Mouse (Mus musculus) liver, postnatal 0 days (tissue): ENCODE results near the gene Psph. TPM values are rescaled to one million over a fixed set of nuclear protein-coding genes. Genes with fewer than 3 reads are reported as not detected.

Experiments used
- ATAC-seq: fragments of 200-750 bp; cut with Nextera tagmentation; 2 replicates; pipeline ENCODE4 v1.8.0; 2017; ENCODE audit warnings: mild to moderate bottlenecking, moderate library complexity
- DNase-seq: peaks from one replicate; pipeline ENCODE4 v3.0.0-alpha.2; 2016
- H3K27ac ChIP-seq: fragments of 300-500 bp; sonication (generic); 2 replicates; pipeline ENCODE4 v1.5.1; 2014; ENCODE audit warnings: antibody characterized with exemption, moderate library complexity, mild to moderate bottlenecking, low read depth
- H3K27me3 ChIP-seq: fragments of 300-500 bp; sonication (generic); 2 replicates; pipeline ENCODE4 v1.6.1; 2014; ENCODE audit warnings: low read length, control low read depth, mixed read lengths; ENCODE audit not compliant: insufficient read depth
- H3K36me3 ChIP-seq: fragments of 300-500 bp; sonication (generic); replicated peaks from 2 replicates; pipeline ENCODE4 v1.6.1; 2014; ENCODE audit warnings: mild to moderate bottlenecking, control low read depth, low read length, moderate library complexity, mixed read lengths; ENCODE audit not compliant: insufficient read depth
- H3K4me1 ChIP-seq: fragments of 300-500 bp; sonication (generic); 2 replicates; pipeline ENCODE4 v1.6.1; 2014; ENCODE audit warnings: antibody characterized with exemption, mild to moderate bottlenecking, control low read depth; ENCODE audit not compliant: insufficient read depth
- H3K4me2 ChIP-seq: fragments of 300-500 bp; sonication (generic); 2 replicates; pipeline ENCODE4 v1.6.1; 2014; ENCODE audit warnings: low read depth, mild to moderate bottlenecking, low read length, moderate library complexity, mixed read lengths
- H3K4me3 ChIP-seq: fragments of 300-500 bp; sonication (generic); 2 replicates; pipeline ENCODE4 v1.5.1; 2014; ENCODE audit warnings: low read depth, low read length
- H3K9ac ChIP-seq: fragments of 300-500 bp; sonication (generic); replicated peaks from 2 replicates; pipeline ENCODE4 v1.6.1; 2014; ENCODE audit warnings: mild to moderate bottlenecking, moderate library complexity
- H3K9me3 ChIP-seq: fragments of 300-500 bp; sonication (generic); 2 replicates; pipeline ENCODE4 v1.6.1; 2016; ENCODE audit warnings: mild to moderate bottlenecking, control low read depth, low read length, mixed read lengths
- CTCF ChIP-seq: sonication (generic); IDR thresholded peaks from 2 replicates; pipeline ENCODE4 v1.5.1; 2016; ENCODE audit warnings: antibody characterized with exemption, low read depth
- EP300 ChIP-seq: IDR thresholded peaks from 2 replicates; pipeline ENCODE4 v1.6.1; 2016; ENCODE audit warnings: antibody characterized with exemption, low read depth, mild to moderate bottlenecking
- WGBS: fragments of 180-500 bp; shearing (Covaris S2); extraction: QIAGEN DNeasy Blood & Tissue Kit; methylation state at CpG from one replicate; pipeline ENCODE4 v1.1.7; 2014; ENCODE audit not compliant: insufficient replicate concordance; 5-methylcytosine and 5-hydroxymethylcytosine counted together
- polyA plus RNA-seq: library from polyadenylated mRNA; unstranded; fragments of >200 nt; fragmentation: Nextera tagmentation; extraction: Ambion mirVana; gene quantifications from 2 replicates; pipeline ENCODE4 v1.2.1, GENCODE M21; 2015

Gene Psph
- polyA plus RNA-seq, 1 experiment from 2014 or later, result 20.5 TPM

GRCm38 (mm10) chr5:129724834-129725773 lies 62.1 kb downstream of the Psph start, which contains the start of gene Nipsnap2:
Gene Nipsnap2 (plus strand): TSS chr5:129725063.
- ATAC-seq (peak; percentile 90), DNase-seq (peak; percentile 93)
- peak within 1 kb of the TSS; percentile 95 for H3K9ac ChIP-seq
- H3K4me1 ChIP-seq, result peaks cover 35% of the 10 kb centered on the region
- 0 out of 2 replicates have a peak, but pooled peaks cover 1% of the 10 kb centered on the region for H3K36me3 ChIP-seq
- WGBS, result under 1% methylated on average over 75 of the region's 93 CpGs
- no peaks in the 10 kb centered on the region for H3K9me3 ChIP-seq
- H3K27me3 ChIP-seq, result no peaks in the 10 kb centered on the region
- peak within 1 kb of the TSS; percentile 99 for H3K27ac ChIP-seq
- peak within 1 kb of the TSS; percentile 74 for H3K4me2 ChIP-seq
- peak; percentile 100 for TF ChIP-seq CTCF
- no peak; the same call in 1 of the 2 replicates for TF ChIP-seq EP300
- peak within 1 kb of the TSS; percentile 81 for H3K4me3 ChIP-seq

- TF ChIP-seq CTCF (no peak), EP300 (peak; percentile 6; the same call in 1 of the 2 replicates)
- peaks cover 27% of the 10 kb centered on the region for H3K4me1 ChIP-seq
Observed at GRCm38 (mm10) chr5:129724268-129724667, 63.0 kb downstream of the Psph start.

GRCm38 (mm10) chr5:129720176-129720575 lies 67.1 kb downstream of the Psph start:
- 83% methylated on average over 3 of the region's 3 CpGs for WGBS
- peak; percentile 30 for TF ChIP-seq CTCF
- no peak for TF ChIP-seq EP300

More at GRCm38 (mm10) chr5:129724268-129724667, 63.0 kb downstream of the Psph start:
- Histone ChIP-seq H3K27ac (peak overlapping the region; percentile 99), H3K4me3 (peak overlapping the region; percentile 81), H3K9me3 (no peaks in the 10 kb centered on the region), H3K36me3 (peaks cover 5% of the 10 kb centered on the region; the same call in 1 of the 2 replicates), H3K27me3 (no peaks in the 10 kb centered on the region), H3K9ac (peak overlapping the region; percentile 95), H3K4me2 (peak overlapping the region; percentile 74)
- WGBS, result 36% methylated on average over 4 of the region's 4 CpGs
- DNase-seq, result no peak
- ATAC-seq, result peak; percentile 33

GRCm38 (mm10) chr5:129717016-129717415 lies 70.2 kb downstream of the Psph start:
- Histone ChIP-seq H3K9ac (no peak overlapping the region), H3K36me3 (peaks cover 31% of the 10 kb centered on the region), H3K27ac (no peak overlapping the region), H3K4me2 (no peak overlapping the region), H3K27me3 (no peaks in the 10 kb centered on the region), H3K9me3 (no peaks in the 10 kb centered on the region), H3K4me1 (peaks cover 10% of the 10 kb centered on the region), H3K4me3 (no peak overlapping the region)
- 78% methylated on average over 9 of the region's 9 CpGs for WGBS
- TF ChIP-seq CTCF (peak; percentile 26), EP300 (no peak)
- DNase-seq (no peak), ATAC-seq (no peak)

More at GRCm38 (mm10) chr5:129720176-129720575, 67.1 kb downstream of the Psph start:
- Histone ChIP-seq H3K9me3 (no peaks in the 10 kb centered on the region), H3K4me2 (no peak overlapping the region), H3K27me3 (no peaks in the 10 kb centered on the region), H3K36me3 (peaks cover 31% of the 10 kb centered on the region), H3K27ac (no peak overlapping the region), H3K9ac (no peak overlapping the region), H3K4me3 (no peak overlapping the region), H3K4me1 (peaks cover 18% of the 10 kb centered on the region)
- ATAC-seq (no peak), DNase-seq (no peak)

Other genes starting within 250 kb of the Psph start
- 0.07 and 0.11 TPM in 2 replicates for gene Mmp17, start 203.3 kb downstream of the Psph start, polyA plus RNA-seq
- gene Zfp11, start 117.3 kb downstream of the Psph start, polyA plus RNA-seq, result 0.47 and 0.54 TPM in 2 replicates
- not detected in 2 replicates for gene Sept14, start 78.9 kb downstream of the Psph start, polyA plus RNA-seq
- 124 and 130 TPM in 2 replicates for gene Mrps17, start 72.0 kb downstream of the Psph start, polyA plus RNA-seq
- 30.5 and 32.2 TPM in 2 replicates for gene Nipsnap2, start 62.4 kb downstream of the Psph start, polyA plus RNA-seq
- gene Sumf2, start 59.5 kb upstream of the Psph start, polyA plus RNA-seq, result 12.4 and 14.8 TPM in 2 replicates
- gene Chchd2, start 100.0 kb upstream of the Psph start, polyA plus RNA-seq, result 955 and 988 TPM in 2 replicates
- 3.3 and 3.7 TPM in 2 replicates for gene Zbed5, start 108.3 kb upstream of the Psph start, polyA plus RNA-seq
- 0.08 and 0.20 TPM in 2 replicates for gene Phkg1, start 111.1 kb upstream of the Psph start, polyA plus RNA-seq
- gene Nupr1l, start 121.1 kb upstream of the Psph start, polyA plus RNA-seq, result 1.4 TPM in 2 replicates
- gene Vkorc1l1, start 154.5 kb upstream of the Psph start, polyA plus RNA-seq, result 17.5 and 18.2 TPM in 2 replicates
- 26.3 and 29.3 TPM in 2 replicates for gene Gusb, start 215.6 kb upstream of the Psph start, polyA plus RNA-seq
- 291 and 304 TPM in 2 replicates for gene Asl, start 241.8 kb upstream of the Psph start, polyA plus RNA-seq
- 19.3 and 20.8 TPM in 2 replicates for gene Crcp, start 241.8 kb upstream of the Psph start, polyA plus RNA-seq